Mouse (Mus musculus) liver, adult 2 months (tissue): ENCODE data around the gene Yy1.

Experiments
- CTCF ChIP-seq: fragments of 200-500 bp; IDR thresholded peaks from 2 replicates; pipeline ENCODE4 v1.5.1; 2011; ENCODE audit warnings: low read depth, low read length, control low read depth
- POLR2A ChIP-seq: fragments of 200-500 bp; IDR thresholded peaks from 2 replicates; pipeline ENCODE4 v1.6.1; 2011; ENCODE audit warnings: low read length, control low read depth; ENCODE audit not compliant: insufficient read depth; ENCODE audit errors: extremely low read depth

- TF ChIP-seq POLR2A (no peak), CTCF (no peak)
Measured at GRCm38 (mm10) chr12:108759266-108759665, 33.5 kb upstream of the Yy1 start.
